Mouse (Mus musculus): ENCODE results near the gene Prpsap1.
"Not testable (repeated sequence)": the region's sequence is repeated elsewhere in the genome, so short reads cannot be mapped to it uniquely, and the experiment has no call there.

The Prpsap1 gene

GRCm38 (mm10) chr11:116430723-116431427 lies 63.1 kb downstream of the Prpsap1 start:
- no peak for DNase-seq (ENCODE audit: low read depth, low spot score)

- DNase-seq (ENCODE audit: low read depth, low spot score): no peak
These were observed 64.0 kb downstream of the Prpsap1 start for GRCm38 (mm10) chr11:116429862-116430613.

- no peak for DNase-seq (ENCODE audit: low read depth, low spot score)
These were observed 64.8 kb downstream of the Prpsap1 start for GRCm38 (mm10) chr11:116428872-116429859.

- DNase-seq (ENCODE audit: low read depth, low spot score): peak; percentile 22
These were observed 67.0 kb downstream of the Prpsap1 start for GRCm38 (mm10) chr11:116426852-116427575.

GRCm38 (mm10) chr11:116426328-116426727 lies 67.7 kb downstream of the Prpsap1 start:
- not testable (repeated sequence) for DNase-seq (ENCODE audit: low read depth, low spot score)

GRCm38 (mm10) chr11:116424621-116425407 lies 69.2 kb downstream of the Prpsap1 start:
- no peak for DNase-seq (ENCODE audit: low read depth, low spot score)

- DNase-seq (ENCODE audit: low read depth, low spot score): no peak
These were observed 70.0 kb downstream of the Prpsap1 start for GRCm38 (mm10) chr11:116423782-116424620.

GRCm38 (mm10) chr11:116423214-116423613 lies 70.8 kb downstream of the Prpsap1 start:
- DNase-seq (ENCODE audit: low read depth, low spot score): no peak

- no peak for DNase-seq (ENCODE audit: low read depth, low spot score)
These were observed 71.4 kb downstream of the Prpsap1 start for GRCm38 (mm10) chr11:116422562-116422961.

GRCm38 (mm10) chr11:116421102-116421501 lies 72.9 kb downstream of the Prpsap1 start:
- no peak for DNase-seq (ENCODE audit: low read depth, low spot score)

All from 3T3-L1 (cell line).